Mouse (Mus musculus) urinary bladder, adult 18-20 months (tissue): ENCODE results near the gene Pipox.

Source experiments
- DNase-seq, 2 experiments: peaks; one replicate each; pipeline ENCODE4 v3.0.0; 2022; ENCODE audit warnings: low spot score in 2 of 2, mixed read lengths in 2 of 2

The Pipox gene

DNA sequence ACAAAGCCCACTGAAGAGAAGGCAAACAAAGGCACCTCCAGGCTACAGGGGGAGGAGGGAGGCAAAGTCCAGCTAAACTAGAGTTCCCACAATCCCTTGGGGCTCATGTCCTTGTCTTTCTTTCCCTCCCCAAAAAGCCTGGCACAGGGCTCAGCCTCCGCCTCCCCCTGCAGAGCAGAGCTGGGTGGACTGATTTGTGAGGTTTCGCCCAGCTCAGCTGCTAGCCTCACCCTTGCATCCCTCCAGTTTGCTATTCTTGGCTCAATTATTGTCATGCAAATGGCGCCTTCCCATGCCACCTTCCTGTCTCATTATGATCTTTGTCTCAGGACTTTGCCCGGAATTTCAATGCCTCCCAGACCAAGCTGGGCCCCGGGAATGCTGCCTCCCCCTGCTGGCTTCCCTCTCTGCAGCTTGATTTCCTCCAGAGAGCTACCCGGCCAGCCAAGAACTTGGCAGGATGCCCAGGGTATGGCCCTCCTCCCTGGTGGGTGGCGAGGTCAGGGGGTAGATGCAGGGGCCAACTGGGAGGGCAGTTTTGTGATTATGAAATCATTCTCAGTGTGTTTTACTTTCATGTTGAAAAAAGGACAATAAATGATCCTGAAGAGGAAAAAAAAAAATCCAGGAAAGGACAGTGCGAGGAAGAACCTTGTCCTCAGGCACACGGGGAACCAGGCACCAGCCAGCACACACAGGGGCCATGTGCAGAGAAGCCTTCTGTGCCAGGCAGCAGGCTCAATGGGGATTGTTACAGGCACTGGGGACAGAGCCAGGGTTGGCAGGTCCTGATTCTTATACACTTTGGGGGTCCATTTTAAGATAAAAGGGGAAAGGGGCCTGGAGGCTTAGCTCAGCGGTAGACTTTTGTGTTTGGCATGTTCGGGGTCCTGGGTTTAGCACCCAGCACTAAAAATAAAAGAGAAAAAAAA is at the start of gene Pipox:
TSS of gene Pipox (minus strand) at position 310 of the 932 bp plus-strand sequence.
- DNase-seq = peak; percentile 43 to 64

DNA sequence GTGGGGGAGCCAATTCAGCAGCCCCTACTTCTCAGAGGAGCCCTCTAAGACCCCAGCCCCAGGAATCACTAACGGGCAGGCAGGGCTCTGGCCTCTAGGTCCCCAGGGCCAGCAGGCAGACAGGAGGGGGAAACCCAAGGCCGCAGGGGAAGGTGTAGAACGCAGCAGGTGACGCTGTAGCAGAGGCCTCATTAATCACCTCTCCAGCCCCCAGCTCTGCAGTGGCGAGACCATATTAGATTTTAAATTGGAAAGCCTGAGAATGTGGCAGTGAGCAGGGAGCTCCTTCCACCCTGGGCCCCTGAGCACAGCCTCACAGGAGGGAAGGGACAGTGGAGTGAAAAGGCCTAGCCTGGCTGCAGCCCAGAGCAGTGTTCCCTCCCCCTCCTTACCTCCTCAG is 48.3 kb upstream of the Pipox start:
- no peak for DNase-seq

DNA sequence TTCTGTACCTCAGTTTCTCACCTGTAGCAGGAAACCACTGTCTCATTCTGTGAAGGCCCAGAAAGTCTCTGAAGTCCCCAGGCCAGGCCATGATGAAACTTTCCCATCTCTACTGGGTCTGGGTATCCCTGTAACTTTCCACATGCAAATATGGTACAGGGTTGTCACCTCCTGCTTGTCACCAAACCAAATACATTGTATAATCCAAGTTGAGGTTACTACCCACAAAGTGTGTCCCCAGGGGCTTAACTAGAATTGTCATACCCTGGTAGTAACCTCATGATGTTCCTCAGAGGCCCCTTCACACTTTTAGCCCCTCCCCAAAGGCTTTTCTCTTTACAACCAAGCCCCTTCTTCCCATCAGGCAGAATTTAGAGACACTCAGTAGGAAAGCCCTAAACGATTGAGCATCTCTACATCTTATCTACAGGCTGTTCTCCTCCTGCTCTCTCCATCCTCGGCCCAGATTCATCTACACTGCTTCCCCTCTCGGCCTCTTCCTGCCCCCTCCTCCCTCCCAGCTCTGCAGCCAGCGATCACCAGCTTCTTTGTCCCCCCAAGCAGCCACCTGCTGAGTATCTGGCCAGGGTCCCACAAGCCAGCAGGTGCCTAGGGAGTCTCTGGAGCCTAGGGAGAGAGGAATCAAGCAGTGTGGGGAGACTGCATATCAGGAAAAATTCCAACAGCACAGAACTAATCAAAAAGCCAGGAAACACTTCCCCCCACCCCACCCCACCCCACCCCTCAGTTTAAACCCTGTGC is 43.9 kb upstream of the Pipox start:
- no peak for DNase-seq

DNA sequence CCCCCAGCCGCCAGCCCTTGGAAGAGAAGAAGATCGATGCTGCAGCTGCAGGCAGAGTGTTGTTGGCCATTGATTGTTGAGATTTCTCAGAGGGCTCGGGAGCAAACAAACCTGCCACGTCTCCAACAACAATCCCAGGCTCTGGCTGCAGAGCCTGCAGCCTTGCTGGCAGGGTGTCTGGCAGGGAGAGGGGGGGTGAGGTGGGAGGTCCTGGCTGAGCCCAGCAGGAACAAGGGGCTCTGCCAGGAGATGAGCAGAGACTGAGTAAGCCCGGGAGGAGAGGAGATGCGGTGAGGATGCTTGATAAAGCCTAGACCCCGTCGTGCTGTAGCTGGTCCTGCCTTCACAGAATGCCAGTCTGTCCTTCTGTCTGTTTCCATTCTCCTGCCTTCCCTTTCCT is 43.0 kb upstream of the Pipox start:
- DNase-seq = no peak

DNA sequence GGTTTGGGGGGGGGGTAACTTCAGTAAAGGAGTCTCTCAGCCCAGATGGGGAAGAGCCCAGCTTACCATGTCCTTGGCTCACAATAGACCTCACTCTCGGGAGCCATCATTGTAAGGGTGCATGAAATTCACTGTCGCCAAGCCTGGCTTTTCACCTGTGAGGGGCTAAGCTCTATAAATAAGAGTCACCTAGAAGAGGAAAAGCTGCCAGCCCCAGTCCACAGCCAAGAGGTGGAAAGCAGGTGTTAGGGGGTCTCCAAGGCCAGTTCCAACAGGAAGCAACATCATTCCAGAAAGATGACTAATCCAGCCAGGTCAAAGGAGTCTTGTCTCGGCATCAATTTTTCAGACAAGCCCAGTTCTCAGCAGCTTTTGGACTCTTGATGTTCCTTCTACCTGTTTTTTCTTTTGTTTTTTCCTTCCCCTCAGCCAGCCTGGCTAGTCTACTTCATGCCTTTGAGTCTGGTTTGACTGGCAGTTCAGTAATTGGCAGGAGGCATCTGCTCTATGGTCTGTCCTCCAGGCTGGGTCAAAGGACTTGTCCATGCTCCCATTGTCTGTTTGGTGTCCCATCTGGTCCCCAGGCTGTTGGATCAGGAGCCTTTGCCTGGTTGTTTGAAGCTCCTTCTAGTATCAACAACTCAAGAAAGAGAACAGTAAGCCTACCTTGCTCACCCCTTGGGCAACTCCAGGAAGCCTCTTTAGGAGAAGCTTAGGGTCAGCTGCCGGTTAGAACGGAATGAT is 40.8 kb upstream of the Pipox start:
- no peak for DNase-seq

DNA sequence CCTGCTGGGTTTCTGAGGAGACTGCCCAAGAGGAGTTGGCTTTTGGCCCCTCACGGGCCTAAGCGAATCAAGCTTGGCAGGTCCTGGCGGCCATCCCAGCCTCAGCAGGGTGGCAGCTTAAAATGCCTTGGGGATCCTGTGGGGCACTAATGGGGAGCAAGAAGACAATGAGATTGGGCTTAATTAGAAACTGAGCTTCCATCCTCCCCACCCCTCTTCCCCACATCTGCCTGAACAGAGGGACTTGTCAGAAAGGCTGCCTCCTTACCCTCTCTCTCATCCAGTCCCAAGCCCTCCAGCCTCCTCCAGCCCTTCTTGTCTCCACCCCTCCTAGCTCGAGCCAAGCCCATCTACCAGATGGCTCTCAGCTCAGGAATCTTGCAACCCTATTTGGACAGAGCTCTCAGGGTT is 40.2 kb upstream of the Pipox start:
- no peak for DNase-seq

DNA sequence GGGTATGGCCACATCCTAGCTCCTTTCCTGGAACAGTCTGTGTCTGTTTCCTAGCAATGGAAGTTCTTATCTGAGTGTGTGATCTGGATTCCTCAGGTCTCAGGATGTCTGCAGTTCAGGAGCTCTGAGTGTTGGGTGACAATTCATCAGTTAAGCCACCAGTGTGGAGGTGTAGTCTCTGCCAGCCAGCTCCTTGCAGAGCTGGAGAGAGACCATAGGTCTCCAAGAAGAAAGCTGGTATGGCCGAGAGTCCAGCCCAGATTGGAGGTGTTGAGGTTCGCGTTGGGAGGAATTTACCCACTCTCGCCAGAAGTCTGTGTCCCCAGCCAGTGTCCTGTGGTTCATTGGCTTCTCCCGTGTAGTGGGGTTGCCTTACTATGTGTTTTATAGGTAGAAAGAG is 38.7 kb upstream of the Pipox start:
- DNase-seq = no peak

DNA sequence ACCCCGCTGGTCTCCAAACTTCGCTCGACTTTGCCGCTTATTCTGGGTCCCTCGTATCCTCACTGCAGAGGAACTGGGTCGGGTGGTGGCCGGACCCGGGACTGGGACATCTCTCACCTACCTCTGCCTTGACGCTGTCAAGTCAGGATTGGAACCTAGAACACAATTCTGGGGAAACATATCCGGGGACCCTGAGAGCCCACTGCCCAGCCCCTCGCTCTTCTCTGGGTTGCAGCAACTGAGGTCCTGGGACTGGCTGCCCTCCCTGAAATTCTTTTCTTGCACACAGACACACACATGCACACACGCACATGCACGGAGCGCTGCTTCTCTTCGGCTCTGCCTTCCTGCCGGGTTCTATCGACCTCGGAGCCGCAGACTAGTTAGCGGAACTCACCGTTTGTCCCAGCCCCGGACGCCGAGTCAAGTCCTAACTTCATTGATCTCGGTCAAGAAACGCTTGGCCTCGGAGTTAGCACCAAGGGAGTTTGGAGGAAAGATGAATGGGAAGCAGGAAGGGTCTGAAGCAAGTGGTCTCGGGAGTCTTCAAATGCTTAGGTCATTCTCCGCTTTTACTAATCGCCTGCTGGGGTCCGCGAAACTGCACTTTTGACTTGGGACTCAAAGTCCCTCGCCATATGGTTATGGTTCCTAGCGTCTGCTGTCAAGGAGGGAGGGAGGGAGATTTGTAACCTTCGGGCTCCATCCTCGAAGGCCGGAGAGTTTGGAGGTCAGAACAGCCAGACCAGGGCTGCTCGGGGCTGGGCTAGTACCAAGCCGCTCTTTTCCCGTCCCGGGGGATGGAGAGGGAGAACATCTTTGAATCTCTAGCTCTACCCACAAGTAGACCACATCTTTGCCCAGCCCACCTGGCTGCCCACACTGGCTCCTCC is 37.9 kb upstream of the Pipox start:
- no peak for DNase-seq

DNA sequence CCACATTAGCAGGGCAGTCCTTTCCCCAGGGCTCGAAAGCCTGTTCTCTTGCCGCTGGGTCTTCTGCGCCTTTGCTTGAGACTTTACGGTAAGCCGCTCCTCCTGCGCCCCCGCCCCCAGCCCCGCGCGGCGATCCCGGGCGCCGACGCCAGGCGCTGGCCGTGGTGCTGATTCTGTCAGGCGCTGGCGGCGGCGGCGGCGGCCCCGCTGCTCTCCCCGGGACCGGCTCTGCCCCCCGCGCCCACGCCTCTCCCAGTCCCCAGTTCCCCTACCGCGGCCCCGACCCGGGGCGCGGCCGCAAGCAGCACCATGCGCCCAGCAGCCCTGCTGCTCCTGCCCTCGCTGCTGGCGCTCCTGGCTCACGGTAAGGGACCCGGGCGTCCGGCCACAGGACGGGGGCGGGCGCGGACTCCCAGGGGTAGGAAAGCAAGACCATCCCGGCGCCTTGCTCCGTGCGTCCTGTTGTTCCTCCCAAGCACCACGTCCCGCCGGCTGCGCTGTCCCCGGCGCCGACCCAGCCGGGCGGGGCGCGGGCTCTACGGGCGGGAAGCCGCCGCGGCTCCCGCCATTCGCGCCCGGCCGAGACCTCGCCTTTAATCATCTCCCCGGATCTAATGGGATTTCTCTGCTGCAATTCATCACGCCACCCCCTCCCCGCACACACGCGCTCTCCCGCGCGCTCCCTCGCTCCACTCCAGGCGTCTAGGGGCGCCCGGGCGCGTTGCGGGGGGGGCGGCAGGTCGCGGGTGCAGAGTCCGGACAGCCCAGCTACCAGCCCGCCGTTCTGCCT is 37.0 kb upstream of the Pipox start, which contains the start of gene Sez6:
TSS of gene Sez6 (plus strand) at position 50 of the 790 bp plus-strand sequence.
- DNase-seq = peak; percentile 27 to 57

DNA sequence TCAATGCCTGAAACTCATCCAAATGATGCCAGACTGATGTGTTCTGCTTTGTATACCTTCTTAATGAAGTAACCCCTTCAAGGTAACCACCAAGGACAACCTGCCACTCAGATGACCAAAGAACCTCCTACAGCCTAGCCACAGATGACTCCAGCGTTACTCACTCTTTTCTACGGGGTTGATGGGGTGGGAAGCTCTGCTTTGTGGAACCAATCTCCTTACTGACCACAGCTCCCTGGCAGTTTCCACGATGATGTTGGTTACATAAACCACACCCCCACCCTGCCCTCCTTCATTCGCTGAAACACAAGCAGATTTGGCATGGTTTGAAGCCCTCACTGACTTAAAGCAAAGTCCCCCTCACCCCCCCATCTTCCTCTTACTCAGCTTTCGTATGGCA is 33.9 kb upstream of the Pipox start:
- DNase-seq = no peak

DNA sequence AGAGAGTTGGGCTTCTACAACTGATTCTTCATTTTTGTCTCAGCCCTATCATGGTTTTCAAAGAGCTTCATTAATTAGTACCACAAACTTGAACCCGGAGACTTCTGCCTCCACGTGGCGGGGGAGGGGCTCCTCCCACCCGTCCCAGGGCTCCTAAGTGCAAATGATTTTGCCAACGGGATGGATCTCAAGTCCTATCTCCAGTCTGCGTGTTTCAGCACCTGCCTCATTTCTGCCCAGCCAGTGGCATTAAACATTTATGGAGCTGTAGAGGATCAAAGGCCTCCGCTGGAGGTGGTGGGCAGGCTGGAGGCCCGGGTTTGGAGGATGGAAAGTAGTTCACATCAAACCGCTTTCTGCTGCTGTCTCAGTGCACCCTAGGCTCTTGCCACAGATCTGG is 32.8 kb upstream of the Pipox start:
- no peak for DNase-seq

DNA sequence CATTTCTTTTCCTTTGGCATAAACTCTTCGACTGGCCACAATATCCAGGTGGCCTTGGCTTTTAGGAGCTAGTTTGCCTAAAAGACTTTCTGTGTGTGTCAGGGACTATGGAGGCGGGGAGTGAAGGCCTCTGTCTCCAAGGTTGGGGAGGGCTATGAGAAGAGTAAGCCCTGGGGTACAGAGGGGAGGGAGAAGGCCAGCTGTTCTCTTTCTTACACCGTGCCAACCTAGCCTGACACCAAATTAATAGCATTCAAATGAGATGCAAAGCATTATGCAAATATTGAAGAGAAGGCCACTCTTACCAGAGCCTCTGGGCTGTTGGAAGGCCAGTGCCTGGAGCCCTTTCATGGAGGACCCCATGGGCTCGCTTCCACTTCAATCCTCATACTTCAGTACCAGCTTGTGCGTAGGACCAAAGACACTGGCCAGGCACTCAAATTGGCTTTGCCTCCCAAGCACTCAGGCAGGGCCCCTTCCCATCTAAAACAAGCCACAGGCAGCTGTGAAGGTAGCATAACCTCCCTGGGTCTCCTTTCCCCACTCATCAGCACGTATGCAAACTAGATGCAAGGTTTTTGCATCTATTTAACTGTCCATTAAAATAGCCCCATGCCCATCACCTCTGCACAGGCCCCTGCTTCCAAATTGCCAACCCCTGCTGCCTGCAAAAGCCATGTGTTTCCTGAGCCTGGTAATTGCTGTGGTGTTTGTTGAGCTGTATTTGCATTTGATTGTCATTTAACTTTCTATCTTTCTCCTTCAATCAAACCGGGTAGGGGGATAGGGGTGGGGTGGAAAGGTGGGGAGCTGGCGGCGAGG is 32.2 kb upstream of the Pipox start:
- DNase-seq = no peak

DNA sequence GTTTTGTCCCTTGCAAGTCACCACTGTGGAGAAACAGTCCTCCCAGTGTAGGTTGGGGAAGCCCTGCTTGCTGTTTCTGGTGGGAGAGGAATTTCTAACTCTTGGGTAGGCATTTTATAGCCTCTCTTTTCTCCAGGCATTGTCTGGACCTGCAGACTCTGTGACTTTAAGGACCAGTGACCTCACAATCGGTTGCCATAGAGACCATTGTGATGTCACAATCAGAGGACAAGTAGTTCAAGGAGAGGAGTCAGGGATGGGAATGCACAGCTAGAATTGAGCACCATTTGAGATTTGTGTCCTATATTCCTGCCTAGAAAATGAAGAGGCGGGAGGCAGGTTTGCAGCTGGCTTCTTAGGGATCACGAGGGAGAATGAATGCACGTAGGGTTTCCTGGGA is 29.4 kb upstream of the Pipox start:
- no peak for DNase-seq

DNA sequence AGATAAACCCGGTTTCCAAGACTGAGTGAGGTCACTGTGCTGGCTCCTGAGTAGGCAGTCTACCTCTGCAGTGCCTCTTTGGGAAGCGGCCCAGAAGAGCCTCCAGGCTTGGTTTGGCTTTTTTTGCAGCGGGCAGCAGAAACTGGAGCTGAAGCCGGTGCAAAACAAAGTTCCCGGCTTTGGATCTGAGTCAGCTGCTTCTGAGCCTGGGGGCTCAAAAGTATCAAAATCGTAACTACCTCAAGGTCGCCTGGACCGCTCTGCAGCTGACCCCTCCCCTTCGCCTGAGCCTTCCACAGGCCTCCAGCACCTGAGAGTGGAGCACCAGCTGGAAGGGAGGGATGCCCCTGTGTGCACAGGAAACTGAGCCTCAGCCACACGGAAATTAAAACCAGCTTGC is 23.3 kb upstream of the Pipox start:
- no peak for DNase-seq

DNA sequence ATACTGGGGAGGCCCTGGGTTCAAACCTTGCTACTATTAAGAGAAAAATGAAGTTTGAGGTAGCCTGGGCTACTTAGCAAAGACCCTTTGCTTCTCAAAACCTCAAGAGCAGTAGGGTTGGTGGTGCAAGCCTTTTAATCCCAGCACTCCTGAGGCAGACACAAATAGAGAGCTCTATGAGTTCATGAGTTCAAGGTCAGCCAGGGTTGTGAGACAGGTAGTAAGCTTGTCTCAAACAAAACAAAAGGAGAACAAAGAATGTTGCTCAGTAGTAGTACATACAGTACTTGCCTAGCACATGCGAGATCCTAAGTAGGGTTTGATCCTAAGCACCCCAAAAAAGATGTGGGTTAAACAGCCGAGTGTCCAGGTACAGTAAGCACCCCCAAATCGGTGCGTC is 22.8 kb upstream of the Pipox start:
- no peak for DNase-seq

DNA sequence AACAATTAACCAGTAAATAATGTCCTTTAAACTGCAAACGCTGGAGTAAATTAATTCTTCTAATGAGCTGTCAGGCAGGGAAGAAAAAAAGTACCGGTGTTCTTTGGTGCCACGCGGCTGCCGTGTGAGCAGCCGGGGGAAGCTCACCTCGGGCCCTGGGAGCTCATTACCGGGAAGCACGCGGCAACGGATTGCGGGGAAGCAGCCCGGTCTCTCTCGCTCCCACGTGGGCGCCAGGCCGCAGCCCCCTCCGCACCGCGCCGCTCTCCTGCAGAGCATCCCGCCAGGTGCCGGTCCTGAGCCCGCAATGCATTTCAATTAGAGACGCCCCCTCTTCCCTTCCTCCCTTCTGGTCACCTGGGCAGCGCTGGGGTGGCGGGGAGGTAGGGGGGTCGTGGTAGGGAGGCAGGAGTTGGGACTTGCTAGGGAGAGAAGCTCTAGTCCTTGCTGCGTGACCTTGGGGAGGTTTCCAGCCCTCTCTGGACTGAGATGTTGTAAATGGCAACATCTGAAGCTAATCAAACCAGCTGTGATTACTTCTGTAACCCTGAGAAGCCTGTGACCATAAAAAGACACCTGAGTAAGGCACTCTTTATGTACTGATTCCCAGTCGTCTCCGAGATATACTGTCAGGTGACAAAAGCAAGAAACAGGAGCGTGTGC is 20.8 kb upstream of the Pipox start:
- DNase-seq = no peak

DNA sequence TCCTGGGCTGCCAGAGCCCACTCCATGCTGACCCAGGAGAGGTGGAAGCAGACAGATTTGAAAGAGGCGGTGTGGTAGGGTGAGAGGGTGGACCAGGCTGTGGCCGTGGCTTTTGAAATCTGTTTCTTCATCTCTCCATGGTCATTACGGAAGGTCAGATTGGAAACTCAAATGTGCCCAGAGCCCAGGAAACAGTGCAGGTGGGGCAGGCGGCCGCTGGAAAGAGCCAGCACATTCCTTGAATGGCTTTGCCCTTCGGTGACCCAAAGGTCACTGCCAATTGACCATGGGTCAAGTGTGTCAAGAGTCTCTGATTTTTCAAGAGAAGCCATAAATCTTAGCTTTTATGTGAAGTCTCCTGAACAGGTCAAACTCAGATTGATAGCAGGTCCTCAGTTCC is 19.6 kb upstream of the Pipox start:
- no peak for DNase-seq

DNA sequence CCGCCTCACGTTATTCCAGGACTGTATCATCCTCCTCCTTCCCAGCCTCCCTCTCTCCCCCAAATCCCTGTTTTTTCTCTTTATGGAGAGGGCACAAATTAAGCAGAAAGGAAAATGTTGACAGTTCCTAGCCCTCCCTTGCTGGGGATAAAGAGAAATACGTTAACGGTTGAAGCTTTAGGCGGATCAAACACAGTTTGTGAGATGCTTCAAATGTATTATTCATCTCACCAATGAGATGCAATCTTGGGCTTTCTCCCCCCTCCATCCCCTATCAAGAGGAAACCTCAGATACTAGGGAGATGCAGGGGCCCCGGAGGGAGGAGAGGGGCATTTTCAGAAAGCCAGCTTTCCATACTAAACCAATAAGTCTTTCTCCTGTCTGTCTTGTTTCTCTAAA is 15.9 kb upstream of the Pipox start:
- DNase-seq = no peak

DNA sequence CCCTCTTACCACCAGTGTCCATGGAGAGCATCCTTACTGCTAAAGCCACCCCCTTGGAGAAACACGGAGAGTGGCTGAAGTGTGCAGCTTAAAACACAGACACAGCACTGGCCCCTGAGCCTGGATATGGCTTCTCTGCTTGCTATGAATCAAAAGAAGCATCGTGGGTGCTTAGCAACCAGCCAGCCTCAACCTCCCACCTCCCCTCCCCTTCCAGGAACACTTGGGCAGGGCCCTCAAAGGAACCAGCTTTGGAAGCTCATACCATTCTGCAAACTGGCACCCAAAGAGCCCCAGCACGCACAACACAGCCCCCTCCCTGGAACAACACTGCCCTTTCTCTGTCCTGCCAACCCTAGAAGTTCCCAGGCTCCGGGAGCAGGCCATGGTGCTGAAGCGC is 15.5 kb upstream of the Pipox start:
- no peak for DNase-seq
